Mouse (Mus musculus): Measurements from ENCODE around the gene Tbc1d22b. TPM values are rescaled to one million over a fixed set of nuclear protein-coding genes. Genes with fewer than 3 reads are reported as not detected.
"Not testable (repeated sequence)": the region's sequence is repeated elsewhere in the genome, so short reads cannot be mapped to it uniquely, and the experiment has no call there.

Gene Tbc1d22b
- polyA plus RNA-seq, 1 experiment from 2014 or later = 2.9 TPM

DNA sequence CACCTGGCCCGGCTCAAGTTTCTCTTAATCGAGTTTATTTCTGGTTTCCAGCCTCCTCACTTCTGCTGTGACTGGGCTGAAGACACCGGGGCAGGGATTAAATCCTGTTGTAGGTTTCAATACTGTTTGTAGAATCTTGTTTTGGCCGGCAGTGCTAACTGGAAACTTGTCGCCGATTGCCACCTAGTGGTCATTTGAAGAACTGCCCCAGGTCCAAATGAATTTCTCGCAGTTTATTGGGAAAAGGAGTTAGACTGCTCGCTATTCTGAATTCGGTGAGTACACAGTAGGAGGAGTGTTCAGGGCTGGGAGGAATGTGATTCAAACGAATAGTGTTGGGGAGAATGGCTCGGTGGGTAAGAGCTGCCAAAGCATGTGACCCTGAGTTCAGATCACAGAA lies 35.1 kb upstream of the Tbc1d22b start:
- Histone ChIP-seq H3K9me3 (replicated peaks) (no peaks in the 10 kb centered on the region), H3K27ac (replicated peaks) (peak overlapping the region; percentile 74), H3K4me1 (replicated peaks) (peaks cover 51% of the 10 kb centered on the region), H3K9ac (no peak overlapping the region), H3K27me3 (no peaks in the 10 kb centered on the region), H3K4me3 (replicated peaks) (no peak overlapping the region), H3K4me2 (no peak overlapping the region), H3K36me3 (replicated peaks) (no peaks in the 10 kb centered on the region)
- no peak for ATAC-seq (ENCODE audit: insufficient read depth)
- WGBS (ENCODE audit: insufficient replicate concordance) = 2% methylated on average over 11 of the region's 11 CpGs

DNA sequence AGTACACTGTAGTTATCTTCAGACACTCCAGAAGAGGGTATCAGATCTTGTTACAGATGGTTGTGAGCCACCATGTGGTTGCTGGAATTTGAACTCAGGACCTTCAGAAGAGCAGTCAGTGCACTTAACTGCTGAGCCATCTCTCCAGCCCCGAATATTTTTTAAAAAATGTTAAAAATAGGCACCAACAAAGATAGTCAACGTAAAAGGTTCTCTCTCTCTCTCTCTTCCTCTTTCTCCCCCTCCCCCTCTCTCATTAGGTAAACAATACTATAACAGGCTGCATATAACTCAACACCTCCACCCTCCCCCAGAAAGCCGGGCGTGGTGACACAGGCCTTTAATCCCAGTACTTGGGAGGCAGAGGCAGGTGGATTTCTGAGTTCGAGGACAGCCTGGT lies 30.9 kb upstream of the Tbc1d22b start:
- not testable (repeated sequence) for H3K4me1 ChIP-seq (replicated peaks); H3K27me3 ChIP-seq; H3K4me3 ChIP-seq (replicated peaks); H3K9me3 ChIP-seq (replicated peaks); H3K27ac ChIP-seq (replicated peaks); ATAC-seq (ENCODE audit: insufficient read depth); H3K4me2 ChIP-seq; H3K9ac ChIP-seq; H3K36me3 ChIP-seq (replicated peaks)
- WGBS (ENCODE audit: insufficient replicate concordance) = 66% methylated on average over 5 of the region's 5 CpGs

- no peak for ATAC-seq (ENCODE audit: insufficient read depth)
- Histone ChIP-seq H3K36me3 (replicated peaks) (no peaks in the 10 kb centered on the region), H3K9me3 (replicated peaks) (no peaks in the 10 kb centered on the region), H3K27me3 (no peaks in the 10 kb centered on the region), H3K27ac (replicated peaks) (no peak overlapping the region), H3K4me1 (replicated peaks) (no peaks in the 10 kb centered on the region; the same call in 1 of the 2 replicates), H3K4me3 (replicated peaks) (no peak overlapping the region), H3K9ac (no peak overlapping the region), H3K4me2 (no peak overlapping the region)
- 65% methylated on average over 8 of the region's 8 CpGs for WGBS (ENCODE audit: insufficient replicate concordance)
Measured at GRCm38 (mm10) chr17:29519731-29520130, 29.9 kb upstream of the Tbc1d22b start.

GRCm38 (mm10) chr17:29525613-29526012 lies 24.0 kb upstream of the Tbc1d22b start:
- Histone ChIP-seq H3K9ac (no peak overlapping the region), H3K4me3 (replicated peaks) (no peak overlapping the region), H3K9me3 (replicated peaks) (no peaks in the 10 kb centered on the region), H3K27me3 (no peaks in the 10 kb centered on the region), H3K36me3 (replicated peaks) (no peaks in the 10 kb centered on the region), H3K4me2 (no peak overlapping the region), H3K27ac (replicated peaks) (no peak overlapping the region), H3K4me1 (replicated peaks) (no peaks in the 10 kb centered on the region)
- WGBS (ENCODE audit: insufficient replicate concordance) = 65% methylated on average over 2 of the region's 2 CpGs
- no peak for ATAC-seq (ENCODE audit: insufficient read depth)

DNA sequence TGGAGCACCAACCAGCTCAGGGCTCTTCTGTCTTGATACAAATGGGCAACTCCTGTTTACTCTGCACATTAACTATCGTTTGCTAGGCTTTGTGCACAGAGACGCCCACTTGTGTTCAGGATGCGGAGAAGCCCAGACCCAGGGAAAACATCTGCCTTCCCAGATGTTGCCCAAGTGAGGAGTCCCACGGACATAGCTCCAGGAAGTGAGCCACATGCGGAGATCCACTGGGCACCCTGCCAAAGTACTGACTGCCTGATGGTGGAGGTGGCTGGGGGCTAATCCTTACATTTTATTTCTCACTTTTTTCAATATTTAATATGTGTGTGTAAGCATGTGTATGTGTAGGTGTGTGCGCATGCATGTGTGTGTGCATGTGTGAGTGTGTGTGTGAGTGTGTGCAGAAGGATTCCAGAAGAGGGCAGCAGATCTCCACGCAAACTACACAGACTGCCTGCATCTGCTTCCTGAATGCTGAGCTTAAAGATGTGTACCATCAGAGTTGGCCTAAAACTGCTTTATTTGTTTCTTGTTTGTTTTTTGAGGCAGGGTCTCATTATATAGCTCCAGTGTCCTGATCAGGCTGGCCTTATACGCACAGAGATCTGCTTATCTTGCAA lies 20.9 kb upstream of the Tbc1d22b start:
- H3K27me3 ChIP-seq = no peaks in the 10 kb centered on the region
- no peak overlapping the region for H3K9ac ChIP-seq
- H3K4me1 ChIP-seq (replicated peaks) = 0 out of 2 replicates have a peak, but pooled peaks cover 5% of the 10 kb centered on the region
- H3K36me3 ChIP-seq (replicated peaks) = no peaks in the 10 kb centered on the region
- no peak overlapping the region for H3K4me3 ChIP-seq (replicated peaks)
- H3K9me3 ChIP-seq (replicated peaks) = no peaks in the 10 kb centered on the region
- WGBS (ENCODE audit: insufficient replicate concordance) = 69% methylated on average over 8 of the region's 8 CpGs
- H3K27ac ChIP-seq (replicated peaks) = no peak overlapping the region
- no peak overlapping the region for H3K4me2 ChIP-seq
- ATAC-seq (ENCODE audit: insufficient read depth) = no peak

DNA sequence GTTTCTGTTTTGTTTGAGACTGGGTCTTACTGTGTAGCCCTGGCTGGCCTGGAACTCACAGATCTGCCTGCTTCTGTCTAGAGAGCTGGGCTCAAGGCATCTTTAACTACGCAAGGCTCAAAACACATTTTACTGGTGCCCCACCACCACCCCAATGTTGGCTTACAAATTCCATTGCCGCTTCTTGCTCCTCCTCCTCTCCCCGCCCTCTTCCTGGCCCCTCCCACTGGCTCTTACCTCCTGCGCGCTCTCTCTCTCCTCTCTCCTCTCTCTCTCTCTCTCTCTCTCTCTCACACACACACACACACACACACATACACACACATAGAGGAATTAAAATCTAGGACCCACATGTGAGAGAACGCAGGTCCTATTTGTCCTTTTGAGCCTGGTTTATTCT lies 19.1 kb upstream of the Tbc1d22b start:
- no peaks in the 10 kb centered on the region for H3K27me3 ChIP-seq
- H3K27ac ChIP-seq (replicated peaks) = no peak overlapping the region
- ATAC-seq (ENCODE audit: insufficient read depth) = no peak
- no peak overlapping the region for H3K4me2 ChIP-seq
- H3K4me3 ChIP-seq (replicated peaks) = no peak overlapping the region
- WGBS (ENCODE audit: insufficient replicate concordance) = 70% methylated on average over 6 of the region's 6 CpGs
- H3K36me3 ChIP-seq (replicated peaks) = no peaks in the 10 kb centered on the region
- no peak overlapping the region for H3K9ac ChIP-seq
- no peaks in the 10 kb centered on the region for H3K9me3 ChIP-seq (replicated peaks)
- 0 out of 2 replicates have a peak, but pooled peaks cover 5% of the 10 kb centered on the region for H3K4me1 ChIP-seq (replicated peaks)

GRCm38 (mm10) chr17:29531278-29531677 lies 18.3 kb upstream of the Tbc1d22b start:
- no peak overlapping the region for H3K4me2 ChIP-seq
- H3K27me3 ChIP-seq = no peaks in the 10 kb centered on the region
- H3K27ac ChIP-seq (replicated peaks) = no peak overlapping the region
- WGBS (ENCODE audit: insufficient replicate concordance) = 65% methylated on average over 9 of the region's 9 CpGs
- H3K4me1 ChIP-seq (replicated peaks) = 0 out of 2 replicates have a peak, but pooled peaks cover 5% of the 10 kb centered on the region
- H3K9me3 ChIP-seq (replicated peaks) = no peaks in the 10 kb centered on the region
- H3K4me3 ChIP-seq (replicated peaks) = no peak overlapping the region
- no peak for ATAC-seq (ENCODE audit: insufficient read depth)
- no peak overlapping the region for H3K9ac ChIP-seq
- no peaks in the 10 kb centered on the region for H3K36me3 ChIP-seq (replicated peaks)

- no peak for ATAC-seq (ENCODE audit: insufficient read depth)
- no peak overlapping the region for H3K27ac ChIP-seq (replicated peaks)
- no peaks in the 10 kb centered on the region for H3K27me3 ChIP-seq
- H3K9ac ChIP-seq = no peak overlapping the region
- no peaks in the 10 kb centered on the region for H3K36me3 ChIP-seq (replicated peaks)
- no peak overlapping the region for H3K4me2 ChIP-seq
- H3K9me3 ChIP-seq (replicated peaks) = no peaks in the 10 kb centered on the region
- H3K4me1 ChIP-seq (replicated peaks) = 0 out of 2 replicates have a peak, but pooled peaks cover 5% of the 10 kb centered on the region
- 25% methylated on average over 10 of the region's 10 CpGs for WGBS (ENCODE audit: insufficient replicate concordance)
- H3K4me3 ChIP-seq (replicated peaks) = no peak overlapping the region
Measured at GRCm38 (mm10) chr17:29531757-29532384, 17.7 kb upstream of the Tbc1d22b start.

DNA sequence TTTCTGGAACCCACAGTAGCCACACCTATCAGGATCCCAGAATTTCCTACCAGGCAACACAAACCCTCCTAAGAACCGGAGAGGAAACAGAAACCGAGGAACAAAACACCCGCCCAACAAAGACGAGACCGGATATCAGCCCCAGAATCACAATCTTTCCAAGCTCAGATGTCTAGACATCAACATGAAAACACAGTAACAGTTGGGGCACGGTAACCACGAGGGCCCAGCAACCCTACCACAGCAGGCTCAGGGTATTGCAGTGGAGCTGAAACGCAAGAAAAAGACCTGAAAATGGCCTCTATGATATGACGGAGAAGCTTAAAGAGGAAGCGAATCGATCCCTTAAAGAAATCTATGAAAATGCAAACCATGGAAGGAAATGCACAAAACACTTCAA lies 15.7 kb upstream of the Tbc1d22b start:
- Histone ChIP-seq H3K4me2 (no peak overlapping the region), H3K4me1 (replicated peaks) (0 out of 2 replicates have a peak, but pooled peaks cover 5% of the 10 kb centered on the region), H3K9ac (no peak overlapping the region), H3K27me3 (no peaks in the 10 kb centered on the region), H3K36me3 (replicated peaks) (no peaks in the 10 kb centered on the region), H3K9me3 (replicated peaks) (no peaks in the 10 kb centered on the region), H3K27ac (replicated peaks) (no peak overlapping the region), H3K4me3 (replicated peaks) (no peak overlapping the region)
- ATAC-seq (ENCODE audit: insufficient read depth) = no peak
- WGBS (ENCODE audit: insufficient replicate concordance) = 58% methylated on average over 11 of the region's 11 CpGs

DNA sequence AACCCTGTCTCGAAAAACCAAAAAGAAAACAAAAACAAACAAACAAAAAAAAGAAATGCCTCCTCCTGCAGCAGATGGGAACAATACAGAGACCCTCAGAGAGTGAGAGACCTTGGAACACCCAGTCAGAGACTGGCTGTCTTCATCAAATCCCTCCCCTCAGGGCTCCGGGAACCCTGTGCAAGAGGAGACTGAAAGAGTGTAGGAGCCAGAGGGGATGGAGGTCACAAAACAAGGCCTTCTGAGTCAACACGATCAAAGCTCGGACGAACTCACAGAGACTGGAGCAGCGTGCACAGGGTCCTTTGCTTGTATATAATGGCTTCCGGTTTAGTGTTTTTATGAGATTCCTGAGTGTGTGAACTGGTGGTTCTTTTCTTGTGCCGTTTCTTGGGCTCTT lies 9.2 kb upstream of the Tbc1d22b start:
- H3K36me3 ChIP-seq (replicated peaks) = no peaks in the 10 kb centered on the region
- no peaks in the 10 kb centered on the region for H3K27me3 ChIP-seq
- 0 out of 2 replicates have a peak, but pooled peaks cover 2% of the 10 kb centered on the region for H3K4me1 ChIP-seq (replicated peaks)
- no peak overlapping the region for H3K9ac ChIP-seq
- no peaks in the 10 kb centered on the region for H3K9me3 ChIP-seq (replicated peaks)
- no peak overlapping the region for H3K27ac ChIP-seq (replicated peaks)
- no peak for ATAC-seq (ENCODE audit: insufficient read depth)
- H3K4me2 ChIP-seq = no peak overlapping the region
- WGBS (ENCODE audit: insufficient replicate concordance) = 74% methylated on average over 8 of the region's 8 CpGs
- H3K4me3 ChIP-seq (replicated peaks) = no peak overlapping the region

- Histone ChIP-seq H3K4me3 (replicated peaks) (no peak overlapping the region), H3K4me2 (no peak overlapping the region), H3K9ac (no peak overlapping the region), H3K27me3 (no peaks in the 10 kb centered on the region), H3K27ac (replicated peaks) (no peak overlapping the region), H3K36me3 (replicated peaks) (no peaks in the 10 kb centered on the region), H3K4me1 (replicated peaks) (0 out of 2 replicates have a peak, but pooled peaks cover 2% of the 10 kb centered on the region), H3K9me3 (replicated peaks) (no peaks in the 10 kb centered on the region)
- no peak for ATAC-seq (ENCODE audit: insufficient read depth)
- WGBS (ENCODE audit: insufficient replicate concordance) = 56% methylated on average over 14 of the region's 14 CpGs
Measured at GRCm38 (mm10) chr17:29541419-29541818, 8.2 kb upstream of the Tbc1d22b start.

Measured in liver, embryonic 15.5 days (tissue).